Mouse (Mus musculus): Measurements from ENCODE around the gene Atp23. TPM values are rescaled to one million over a fixed set of nuclear protein-coding genes. Genes with fewer than 3 reads are reported as not detected.
"Not testable (repeated sequence)": the region's sequence is repeated elsewhere in the genome, so short reads cannot be mapped to it uniquely, and the experiment has no call there.

The Atp23 gene
- total RNA-seq, 4 experiments from 2014 or later = 3.7 to 5.8 (median 4.7) TPM

DNA sequence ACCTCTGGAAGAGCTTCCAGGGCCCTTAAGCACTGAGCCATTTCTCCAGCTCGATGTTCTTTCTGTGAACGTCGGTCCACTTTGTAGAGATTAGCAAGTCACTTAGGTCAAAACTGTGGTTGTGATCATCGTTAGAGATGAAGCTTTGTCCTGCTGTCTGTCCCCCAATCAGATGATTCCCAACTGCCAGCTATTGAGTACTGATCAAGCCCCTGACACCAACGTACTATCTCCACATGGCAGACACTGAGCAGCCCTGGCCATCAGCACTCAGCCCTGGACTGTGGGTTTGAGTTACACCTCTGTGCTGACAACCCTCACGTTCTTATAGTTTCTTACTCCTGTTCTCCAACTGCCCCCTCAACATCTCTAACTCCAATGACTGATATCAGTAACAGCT lies 74.2 kb downstream of the Atp23 start:
- DNase-seq (ENCODE audit: low spot score) = no peak

- DNase-seq (ENCODE audit: low spot score) = not testable (repeated sequence)
Observed at GRCm38 (mm10) chr10:126826216-126826615, 74.9 kb downstream of the Atp23 start.

DNA sequence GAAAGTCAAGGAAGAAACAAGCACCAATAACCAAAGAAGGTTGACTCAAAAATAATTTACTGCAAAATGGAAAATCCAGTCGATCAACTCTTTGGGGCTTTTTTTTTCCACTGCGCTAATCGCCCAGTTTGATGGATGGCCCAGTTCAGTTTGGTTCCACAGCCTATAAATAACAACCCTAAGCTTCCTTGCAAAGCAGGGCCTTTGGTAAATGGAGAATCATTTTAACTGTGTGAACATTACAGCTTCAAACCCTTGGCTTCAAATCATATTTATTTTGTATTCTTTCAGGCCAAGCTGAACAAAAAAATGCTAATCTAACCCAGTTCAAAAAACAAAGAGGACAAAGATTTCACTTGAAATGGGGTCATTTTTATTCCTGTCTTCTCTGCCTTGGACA lies 78.7 kb downstream of the Atp23 start:
- no peak for DNase-seq (ENCODE audit: low spot score)

Other genes starting within 250 kb of the Atp23 start
- 100 to 1,000 TPM in 2 of 4 experiments, 10 to 100 TPM in 2; 84.6 to 110 (median 95.0) TPM for gene Ctdsp2, start 77.4 kb upstream of the Atp23 start, total RNA-seq (2022)
- gene Avil, start 99.4 kb upstream of the Atp23 start, total RNA-seq (2022) = under 1 TPM; 0.32 to 0.87 (median 0.42) TPM
- gene Tsfm, start 129.5 kb upstream of the Atp23 start, total RNA-seq (2022) = 10 to 100 TPM; 50.9 to 67.0 (median 55.9) TPM
- gene Mettl1, start 140.1 kb upstream of the Atp23 start, total RNA-seq (2022) = 1 to 10 TPM; 7.5 to 9.6 (median 9.2) TPM
- not detected for gene Eef1akmt3, start 140.2 kb upstream of the Atp23 start, total RNA-seq (2022)
- gene Cyp27b1, start 146.9 kb upstream of the Atp23 start, total RNA-seq (2022) = under 1 TPM in 1 of 4 experiments, not detected in 3; 0.19 TPM
- 1 to 10 TPM; 2.4 to 4.1 (median 3.3) TPM for gene March9, start 158.8 kb upstream of the Atp23 start, total RNA-seq (2022)
- gene Cdk4, start 162.2 kb upstream of the Atp23 start, total RNA-seq (2022) = 10 to 100 TPM; 74.9 to 90.0 (median 79.0) TPM
- 10 to 100 TPM; 43.7 to 50.9 (median 48.6) TPM for gene Tspan31, start 168.9 kb upstream of the Atp23 start, total RNA-seq (2022)
- 1 to 10 TPM; 3.6 to 6.1 (median 4.8) TPM for gene Agap2, start 173.9 kb upstream of the Atp23 start, total RNA-seq (2022)
- gene Os9, start 219.8 kb upstream of the Atp23 start, total RNA-seq (2022) = 10 to 100 TPM; 22.2 to 31.6 (median 24.1) TPM

Data from heart, adult 8-10 months (tissue).